In genomic region chr19:29708003-29708402, GRCm38 (mm10) we compare ENCODE assay signal across 8 mouse cellular contexts. TPM values are rescaled to one million over a fixed set of nuclear protein-coding genes. Genes with fewer than 3 reads are reported as not detected.
DNase-seq lines count a peak whose midpoint lies in the region; ATAC-seq lines count a peak whose summit lies in the region.

No protein-coding gene starts in this region.

- no peaks in the 10 kb centered on the region for H3K27me3 ChIP-seq in hindbrain, embryonic 15.5 days
- H3K27me3 ChIP-seq in hindbrain, embryonic 10.5 days (ENCODE audit: insufficient read depth, poor library complexity, severe bottlenecking): no peaks in the 10 kb centered on the region
- H3K27me3 ChIP-seq in intestine, embryonic 16.5 days (replicated peaks; ENCODE audit: control insufficient read depth, insufficient read depth, low read length): no peaks in the 10 kb centered on the region
- H3K27me3 ChIP-seq in forebrain, embryonic 12.5 days: no peaks in the 10 kb centered on the region

- no peak overlapping the region for H3K9ac ChIP-seq in hindbrain, embryonic 15.5 days
- 0 out of 2 replicates have a peak overlapping the region, but pooled peaks have one; percentile 24 for H3K9ac ChIP-seq in intestine, embryonic 16.5 days (ENCODE audit: low read depth, low read length)
- H3K9ac ChIP-seq in forebrain, embryonic 12.5 days: no peak overlapping the region

- DNase-seq in hindbrain, embryonic 10.5 days (ENCODE audit: low spot score): no peak
- DNase-seq in T-cell, adult 2 months (ENCODE audit: low spot score): peak; percentile 57
- DNase-seq in frontal cortex, postnatal 36 days (ENCODE audit: low spot score in 2 of 2): no peak
- no peak for DNase-seq in ovary, adult 18-20 months (ENCODE audit: low spot score)

- H3K4me1 ChIP-seq in hindbrain, embryonic 15.5 days (replicated peaks): no peaks in the 10 kb centered on the region
- H3K4me1 ChIP-seq in hindbrain, embryonic 10.5 days (replicated peaks): no peaks in the 10 kb centered on the region; the same call in 1 of the 2 replicates
- no peaks in the 10 kb centered on the region for H3K4me1 ChIP-seq in intestine, embryonic 16.5 days (ENCODE audit: control insufficient read depth, insufficient read depth, low read length)
- no peaks in the 10 kb centered on the region for H3K4me1 ChIP-seq in forebrain, embryonic 12.5 days

- H3K36me3 ChIP-seq in hindbrain, embryonic 15.5 days: no peaks in the 10 kb centered on the region
- H3K36me3 ChIP-seq in hindbrain, embryonic 10.5 days: no peaks in the 10 kb centered on the region
- no peaks in the 10 kb centered on the region for H3K36me3 ChIP-seq in intestine, embryonic 16.5 days (ENCODE audit: control insufficient read depth, insufficient read depth, low read length)
- no peaks in the 10 kb centered on the region for H3K36me3 ChIP-seq in forebrain, embryonic 12.5 days (replicated peaks)

- H3K27ac ChIP-seq in hindbrain, embryonic 15.5 days (replicated peaks): no peak overlapping the region
- H3K27ac ChIP-seq in hindbrain, embryonic 10.5 days: no peak overlapping the region
- no peak overlapping the region for H3K27ac ChIP-seq in intestine, embryonic 16.5 days (ENCODE audit: low read length)
- H3K27ac ChIP-seq in forebrain, embryonic 12.5 days: no peak overlapping the region

- WGBS in hindbrain, embryonic 15.5 days: 71% methylated on average over 14 of the region's 14 CpGs
- 67% methylated on average over 14 of the region's 14 CpGs for WGBS in hindbrain, embryonic 10.5 days
- WGBS in intestine, embryonic 16.5 days: 49% methylated on average over 14 of the region's 14 CpGs
- 70% methylated on average over 14 of the region's 14 CpGs for WGBS in forebrain, embryonic 12.5 days

- peak overlapping the region; percentile 40 for H3K4me2 ChIP-seq in hindbrain, embryonic 15.5 days
- H3K4me2 ChIP-seq in intestine, embryonic 16.5 days (ENCODE audit: low read depth, low read length): peak overlapping the region; percentile 45
- H3K4me2 ChIP-seq in forebrain, embryonic 12.5 days: no peak overlapping the region

- H3K4me3 ChIP-seq in hindbrain, embryonic 15.5 days: no peak overlapping the region
- H3K4me3 ChIP-seq in hindbrain, embryonic 10.5 days: no peak overlapping the region
- peak overlapping the region; percentile 36 for H3K4me3 ChIP-seq in intestine, embryonic 16.5 days (ENCODE audit: low read length)
- no peak overlapping the region for H3K4me3 ChIP-seq in forebrain, embryonic 12.5 days (replicated peaks)

- no peak for ATAC-seq in hindbrain, embryonic 15.5 days (ENCODE audit: low FRiP score, low read depth)
- no peak for ATAC-seq in intestine, embryonic 16.5 days
- ATAC-seq in megakaryocyte-erythroid progenitor cell, adult 5-6 weeks (replicated peaks; ENCODE audit: low FRiP score, low TSS enrichment, poor library complexity, severe bottlenecking): peak; percentile 93
- ATAC-seq in forebrain, embryonic 12.5 days (ENCODE audit: low FRiP score): no peak

- H3K9me3 ChIP-seq in hindbrain, embryonic 15.5 days: no peaks in the 10 kb centered on the region
- no peaks in the 10 kb centered on the region for H3K9me3 ChIP-seq in hindbrain, embryonic 10.5 days
- no peaks in the 10 kb centered on the region for H3K9me3 ChIP-seq in intestine, embryonic 16.5 days (ENCODE audit: control insufficient read depth, low read length)
- no peaks in the 10 kb centered on the region for H3K9me3 ChIP-seq in forebrain, embryonic 12.5 days

RNA-seq across cellular contexts. Expression of gene Mlana, which starts 10.4 kb away (rescaled TPM):
- not detected in 2 replicates for polyA plus RNA-seq in hindbrain, embryonic 15.5 days (2015; fragmentation: Nextera tagmentation; extraction: Ambion mirVana)
- 0.26 and 0.60 TPM in 2 replicates for polyA plus RNA-seq in hindbrain, embryonic 10.5 days (2016; fragmentation: Nextera tagmentation; extraction: Ambion mirVana)
- polyA plus RNA-seq in intestine, embryonic 16.5 days (2015; fragmentation: Nextera tagmentation; extraction: Ambion mirVana): not detected in 2 replicates
- total RNA-seq in megakaryocyte-erythroid progenitor cell, adult 5-6 weeks (2014; fragmentation: Nextera tagmentation): not detected in 2 replicates
- total RNA-seq in megakaryocyte-erythroid progenitor cell, adult 5-6 weeks (2017): not detected in 2 replicates
- not detected in 2 replicates for polyA plus RNA-seq in forebrain, embryonic 12.5 days (2016; fragmentation: Nextera tagmentation; extraction: Ambion mirVana)

RNA-seq across cellular contexts. Expression of gene Ermp1, which starts 59.8 kb away (rescaled TPM):
- 10.6 and 11.4 TPM in 2 replicates for polyA plus RNA-seq in hindbrain, embryonic 15.5 days (2015; fragmentation: Nextera tagmentation; extraction: Ambion mirVana)
- 12.8 and 16.1 TPM in 2 replicates for polyA plus RNA-seq in hindbrain, embryonic 10.5 days (2016; fragmentation: Nextera tagmentation; extraction: Ambion mirVana)
- 7.5 and 8.7 TPM in 2 replicates for polyA plus RNA-seq in intestine, embryonic 16.5 days (2015; fragmentation: Nextera tagmentation; extraction: Ambion mirVana)
- 19.9 and 31.0 TPM in 2 replicates for total RNA-seq in megakaryocyte-erythroid progenitor cell, adult 5-6 weeks (2014; fragmentation: Nextera tagmentation)
- total RNA-seq in megakaryocyte-erythroid progenitor cell, adult 5-6 weeks (2017): 27.8 and 31.1 TPM in 2 replicates
- 13.5 and 14.6 TPM in 2 replicates for polyA plus RNA-seq in forebrain, embryonic 12.5 days (2016; fragmentation: Nextera tagmentation; extraction: Ambion mirVana)
